Mouse (Mus musculus): Measurements from ENCODE around the gene Aif1. TPM values are rescaled to one million over a fixed set of nuclear protein-coding genes. Genes with fewer than 3 reads are reported as not detected.
A peak's percentile ranks its signal among the peaks of the same experiment; 100 is the strongest.

Gene Aif1
- 1 to 10 TPM in 1 of 2 experiments, under 1 TPM in 1; 0.91 to 1.9 TPM for polyA plus RNA-seq (2017; shearing (Covaris generic))

- ATAC-seq = no peak
Observed at GRCm38 (mm10) chr17:35175968-35176367, at the start of gene Aif1. Gene Aif1 (minus strand): TSS chr17:35176068.

GRCm38 (mm10) chr17:35225456-35225855 is 49.6 kb upstream of the Aif1 start:
- no peak for ATAC-seq

- ATAC-seq = no peak
Observed at GRCm38 (mm10) chr17:35224641-35225040, 48.8 kb upstream of the Aif1 start.

GRCm38 (mm10) chr17:35222299-35222698 is 46.4 kb upstream of the Aif1 start:
- no peak for ATAC-seq

GRCm38 (mm10) chr17:35220156-35220952 is 44.5 kb upstream of the Aif1 start, which contains the start of gene Gm16181:
Gene Gm16181 (plus strand): TSS chr17:35220834.
- ATAC-seq = no peak

GRCm38 (mm10) chr17:35219601-35220041 is 43.8 kb upstream of the Aif1 start:
- ATAC-seq = peak; percentile 76

- peak; percentile 60 for ATAC-seq
Observed at GRCm38 (mm10) chr17:35218516-35219193, 42.8 kb upstream of the Aif1 start.

GRCm38 (mm10) chr17:35213071-35213470 is 37.2 kb upstream of the Aif1 start:
- ATAC-seq = no peak

- no peak for ATAC-seq
Observed at GRCm38 (mm10) chr17:35210593-35210992, 34.7 kb upstream of the Aif1 start.

GRCm38 (mm10) chr17:35209785-35210535 is 34.1 kb upstream of the Aif1 start:
- ATAC-seq = peak; percentile 90

- no peak for ATAC-seq
Observed at GRCm38 (mm10) chr17:35205380-35205769, 29.5 kb upstream of the Aif1 start.

- ATAC-seq = peak; percentile 55
Observed at GRCm38 (mm10) chr17:35204494-35205379, 28.9 kb upstream of the Aif1 start, which contains the start of gene Lta. Gene Lta (minus strand): TSS chr17:35205351.

GRCm38 (mm10) chr17:35202442-35202841 is 26.6 kb upstream of the Aif1 start:
- no peak for ATAC-seq

GRCm38 (mm10) chr17:35201787-35202186 is 25.9 kb upstream of the Aif1 start, which contains the start of gene Tnf:
Gene Tnf (minus strand): TSS chr17:35202007.
- peak; percentile 6 for ATAC-seq

GRCm38 (mm10) chr17:35201128-35201527 is 25.3 kb upstream of the Aif1 start:
- ATAC-seq = no peak

GRCm38 (mm10) chr17:35200398-35200797 is 24.5 kb upstream of the Aif1 start:
- peak; percentile 70 for ATAC-seq

- no peak for ATAC-seq
Observed at GRCm38 (mm10) chr17:35198946-35199345, 23.1 kb upstream of the Aif1 start.

- ATAC-seq = no peak
Observed at GRCm38 (mm10) chr17:35198029-35198428, 22.2 kb upstream of the Aif1 start.

GRCm38 (mm10) chr17:35197126-35197525 is 21.3 kb upstream of the Aif1 start:
- ATAC-seq = no peak

- no peak for ATAC-seq
Observed at GRCm38 (mm10) chr17:35196321-35196641, 20.4 kb upstream of the Aif1 start.

GRCm38 (mm10) chr17:35195631-35196320 is 19.9 kb upstream of the Aif1 start:
- ATAC-seq = peak; percentile 30

All from activated CD4-positive, CD25-positive, alpha-beta regulatory T cell, adult 4 months (primary cell).